Mouse (Mus musculus): Measurements from ENCODE around the gene Dpy19l2. TPM values are rescaled to one million over a fixed set of nuclear protein-coding genes. Genes with fewer than 3 reads are reported as not detected.
A peak's percentile ranks its signal among the peaks of the same experiment; 100 is the strongest.
"Not testable (repeated sequence)": the region's sequence is repeated elsewhere in the genome, so short reads cannot be mapped to it uniquely, and the experiment has no call there.

Dpy19l2 gene
- polyA plus RNA-seq (2012; rRNA removed), result 0.23 and 0.26 TPM in 2 replicates

DNA sequence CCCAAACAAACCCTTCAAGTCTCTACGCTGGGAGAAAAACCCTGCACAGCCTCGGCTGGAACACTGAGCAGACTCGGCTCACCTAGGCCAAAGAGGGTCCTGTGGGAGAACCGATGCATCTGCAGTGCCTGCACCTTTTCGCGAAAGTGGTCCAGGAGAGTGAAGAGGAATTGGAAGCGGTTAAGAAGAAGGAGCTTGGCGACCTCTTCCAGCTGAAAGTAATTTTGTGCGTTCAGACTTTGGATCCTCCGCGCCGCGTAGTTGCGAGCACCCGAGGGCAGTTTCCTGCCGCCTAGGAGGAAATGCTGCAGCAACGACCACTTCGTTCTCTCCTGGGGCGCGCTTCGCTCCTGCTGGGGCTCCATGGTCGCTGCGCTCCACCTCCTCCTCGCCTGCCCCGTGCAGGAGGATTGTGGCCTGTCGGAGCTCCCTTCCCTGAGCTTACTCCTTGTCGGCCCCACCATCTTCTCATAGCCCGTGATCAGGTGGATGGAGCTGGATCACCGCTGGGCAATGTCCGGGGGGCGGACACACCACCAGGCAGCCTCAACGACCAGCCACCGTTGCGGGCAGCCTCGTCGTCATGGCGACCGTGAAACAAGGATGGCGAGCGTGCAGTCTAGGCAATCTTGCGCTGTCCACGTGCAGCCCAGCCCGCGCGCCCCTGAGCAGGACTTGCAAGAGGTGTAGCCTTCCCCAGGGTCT lies at the start of gene Dpy19l2:
Gene Dpy19l2 (minus strand): TSS at position 594 of the 705 bp plus-strand sequence.
- TF ChIP-seq CTCF (IDR thresholded peaks at IDR 0.05; ENCODE audit: borderline replicate concordance, extremely low read depth, insufficient read depth, insufficient read length) (no peak), POLR2A (IDR thresholded peaks at IDR 0.05; ENCODE audit: borderline replicate concordance, extremely low read depth, insufficient read depth, insufficient read length, poor library complexity, severe bottlenecking) (no peak)
- DNase-seq (ENCODE audit: low read depth), result peak; percentile 83

DNA sequence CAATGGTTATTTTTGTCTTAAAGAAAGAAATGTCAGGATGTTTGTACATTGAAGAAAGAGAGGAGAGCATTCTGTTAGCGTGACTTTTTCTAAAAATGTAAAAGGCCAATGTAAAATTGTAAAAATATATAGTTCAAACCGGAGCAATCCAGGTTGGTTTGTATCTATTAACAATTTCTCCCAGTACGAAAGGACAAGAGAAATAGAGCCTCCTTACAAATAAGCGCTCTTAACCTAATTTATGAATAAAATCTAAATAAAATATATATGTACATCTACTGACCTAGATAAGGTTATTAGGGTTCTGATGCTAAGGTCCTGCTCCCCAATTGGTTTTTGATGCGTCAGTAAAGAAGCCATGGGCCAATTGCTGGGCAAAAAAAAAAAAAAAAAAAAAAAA lies 48.9 kb upstream of the Dpy19l2 start:
- TF ChIP-seq POLR2A (IDR thresholded peaks at IDR 0.05; ENCODE audit: borderline replicate concordance, extremely low read depth, insufficient read depth, insufficient read length, poor library complexity, severe bottlenecking) (no peak), CTCF (IDR thresholded peaks at IDR 0.05; ENCODE audit: borderline replicate concordance, extremely low read depth, insufficient read depth, insufficient read length) (no peak)
- no peak for DNase-seq (ENCODE audit: low read depth)

DNA sequence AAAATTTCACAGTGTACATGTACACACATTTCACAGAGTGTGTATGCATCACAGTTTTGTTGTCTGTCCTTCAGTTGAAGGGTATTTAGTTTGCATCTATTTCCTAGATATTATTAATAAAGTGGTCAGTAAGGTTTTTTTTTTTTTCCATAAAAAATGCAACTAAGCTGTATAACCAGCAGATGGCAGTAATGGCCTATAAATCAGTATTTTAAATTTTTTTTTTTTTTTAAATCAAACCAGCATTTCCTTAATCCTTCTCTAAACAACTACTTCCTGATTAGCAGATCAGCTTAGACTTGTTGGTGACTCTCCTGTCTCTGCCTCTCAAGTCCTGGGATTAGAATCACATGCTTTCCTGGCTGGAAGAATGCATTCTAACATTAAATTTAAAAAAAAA lies 5.2 kb upstream of the Dpy19l2 start:
- TF ChIP-seq CTCF (IDR thresholded peaks at IDR 0.05; ENCODE audit: borderline replicate concordance, extremely low read depth, insufficient read depth, insufficient read length) (no peak), POLR2A (IDR thresholded peaks at IDR 0.05; ENCODE audit: borderline replicate concordance, extremely low read depth, insufficient read depth, insufficient read length, poor library complexity, severe bottlenecking) (no peak)
- DNase-seq (ENCODE audit: low read depth), result peak; percentile 49

DNA sequence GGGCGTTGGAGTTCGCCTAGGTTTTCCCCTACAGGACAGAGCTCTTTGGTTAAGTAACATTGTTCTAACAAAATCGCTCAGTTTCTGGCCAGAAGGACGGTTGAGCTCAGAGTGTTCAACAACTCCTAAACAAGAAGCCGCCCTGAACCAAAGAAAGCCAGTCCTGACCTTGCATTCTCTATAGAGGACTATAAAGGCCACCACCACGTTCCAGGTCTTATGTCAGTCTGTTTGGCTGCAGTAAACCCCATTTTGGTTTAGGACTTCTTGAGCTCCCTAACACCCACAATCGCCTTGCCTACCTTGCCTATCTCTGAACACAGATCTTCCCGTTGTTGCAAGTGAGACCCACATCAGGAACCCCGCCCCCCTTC lies 299 bp upstream of the Dpy19l2 start:
- TF ChIP-seq POLR2A (IDR thresholded peaks at IDR 0.05; ENCODE audit: borderline replicate concordance, extremely low read depth, insufficient read depth, insufficient read length, poor library complexity, severe bottlenecking) (no peak), CTCF (IDR thresholded peaks at IDR 0.05; ENCODE audit: borderline replicate concordance, extremely low read depth, insufficient read depth, insufficient read length) (no peak)
- DNase-seq (ENCODE audit: low read depth), result no peak

DNA sequence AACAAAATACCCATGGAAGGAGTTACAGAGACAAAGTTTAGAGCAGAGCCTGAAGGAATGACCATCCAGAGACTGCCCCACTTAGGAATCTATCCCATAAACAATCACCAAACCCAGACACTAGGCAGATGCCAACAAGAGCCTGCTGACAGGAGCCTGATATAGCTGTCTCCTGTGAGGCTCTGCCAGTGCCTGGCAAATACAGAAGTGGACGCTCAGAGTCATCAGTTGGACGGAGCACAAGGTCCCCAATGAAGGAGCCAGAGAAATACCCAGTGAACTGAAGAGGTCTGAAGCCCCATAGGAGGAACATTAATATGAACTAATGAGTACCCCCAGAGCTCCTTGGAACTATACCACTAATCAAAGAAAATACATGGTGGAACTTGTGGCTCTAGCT lies 58.8 kb downstream of the Dpy19l2 start:
- DNase-seq (ENCODE audit: low read depth), result not testable (repeated sequence)

DNA sequence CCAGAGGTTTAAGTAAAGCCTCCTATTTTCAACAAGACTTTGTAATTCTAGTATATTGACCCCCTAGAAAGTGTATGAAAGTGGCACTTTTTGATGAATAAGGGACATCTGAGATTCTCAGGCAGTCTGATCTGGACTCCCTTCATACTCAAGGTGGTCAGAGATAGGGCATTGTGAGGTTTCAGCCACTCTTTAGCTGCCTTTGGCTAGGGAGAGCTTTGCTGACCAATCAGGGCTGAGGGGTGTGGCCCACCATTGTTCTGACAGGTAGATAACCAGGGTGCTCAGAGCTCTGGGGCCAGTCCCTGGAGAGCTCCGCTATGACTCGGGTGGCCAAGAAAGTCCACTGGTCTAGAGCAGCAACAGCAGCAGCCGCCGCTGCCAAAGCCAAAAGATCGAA lies 71.2 kb downstream of the Dpy19l2 start, which contains the start of gene Cypt4:
Gene Cypt4 (plus strand): TSS at position 301 of the 400 bp plus-strand sequence.
- DNase-seq (ENCODE audit: low read depth), result no peak
- TF ChIP-seq POLR2A (IDR thresholded peaks at IDR 0.05; ENCODE audit: borderline replicate concordance, extremely low read depth, insufficient read depth, insufficient read length, poor library complexity, severe bottlenecking) (no peak), CTCF (IDR thresholded peaks at IDR 0.05; ENCODE audit: borderline replicate concordance, extremely low read depth, insufficient read depth, insufficient read length) (no peak)

DNA sequence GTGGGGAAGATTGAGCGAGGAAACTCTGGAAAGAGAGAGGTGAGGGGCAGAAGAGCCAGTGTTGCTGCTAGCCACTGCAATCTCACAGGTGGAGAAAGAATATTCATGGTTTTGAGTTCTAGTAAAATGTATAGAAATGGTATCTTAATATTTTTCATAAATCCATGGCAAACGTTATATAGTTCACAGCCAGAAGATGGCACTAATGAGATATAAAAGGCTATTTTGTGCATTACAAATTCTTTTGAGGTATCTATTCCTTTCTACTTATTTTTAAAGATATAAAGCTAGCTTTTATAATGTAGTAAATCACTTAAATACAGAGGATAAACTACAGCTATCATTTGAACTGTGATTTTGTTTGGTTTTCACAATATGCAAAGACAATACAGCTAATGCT lies 157.9 kb downstream of the Dpy19l2 start:
- TF ChIP-seq POLR2A (IDR thresholded peaks at IDR 0.05; ENCODE audit: borderline replicate concordance, extremely low read depth, insufficient read depth, insufficient read length, poor library complexity, severe bottlenecking) (no peak), CTCF (IDR thresholded peaks at IDR 0.05; ENCODE audit: borderline replicate concordance, extremely low read depth, insufficient read depth, insufficient read length) (no peak)
- peak; percentile 24 for DNase-seq (ENCODE audit: low read depth)

DNA sequence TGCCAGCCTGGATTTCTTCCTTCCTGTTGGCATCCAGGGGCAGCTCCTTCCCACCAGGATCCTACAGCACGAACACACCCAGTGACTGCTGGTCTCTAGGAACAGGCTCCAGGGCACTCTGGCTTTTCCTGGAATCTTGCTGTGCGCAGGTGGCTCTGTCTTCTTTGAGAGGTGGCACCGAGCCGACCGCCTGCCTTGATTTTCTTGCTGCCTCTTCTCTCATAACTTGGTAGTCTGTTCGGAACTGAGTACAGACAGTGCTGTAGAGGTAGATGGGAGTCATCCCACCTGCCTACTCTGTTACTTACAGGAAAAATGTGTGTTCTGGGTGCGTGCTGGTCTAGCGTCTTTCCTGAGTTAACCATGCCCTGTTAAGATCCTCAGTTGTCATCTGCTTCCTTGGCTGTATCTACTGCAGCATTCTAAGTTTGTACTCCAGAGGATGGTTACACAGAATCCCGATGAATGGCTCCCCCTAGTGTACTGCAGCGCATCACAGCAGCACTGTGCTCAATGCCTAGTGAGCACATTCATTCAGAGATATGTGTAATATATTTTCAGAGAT lies 179.4 kb downstream of the Dpy19l2 start:
- peak; percentile 87 for DNase-seq (ENCODE audit: low read depth)
- TF ChIP-seq CTCF (IDR thresholded peaks at IDR 0.05; ENCODE audit: borderline replicate concordance, extremely low read depth, insufficient read depth, insufficient read length) (peak; percentile 89), POLR2A (IDR thresholded peaks at IDR 0.05; ENCODE audit: borderline replicate concordance, extremely low read depth, insufficient read depth, insufficient read length, poor library complexity, severe bottlenecking) (no peak)

DNA sequence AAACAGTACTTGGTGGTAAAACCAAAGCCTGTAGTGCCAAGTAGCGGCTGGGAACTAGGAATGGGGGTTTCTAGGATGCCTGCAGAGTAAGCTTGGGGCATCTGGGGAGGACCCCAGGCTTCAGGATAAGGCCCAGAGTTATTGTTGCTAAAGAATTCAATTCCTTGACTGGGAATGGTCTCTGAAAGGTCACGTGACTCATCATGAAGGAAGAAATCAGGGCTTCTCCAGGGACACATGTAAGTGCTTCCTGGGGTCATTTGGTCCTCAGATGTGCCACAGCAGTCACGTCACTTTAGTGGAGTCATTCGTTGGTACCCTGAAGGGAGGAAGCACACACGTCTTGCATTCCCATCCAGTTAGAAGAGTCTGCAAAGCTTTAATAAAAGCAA lies 182.0 kb downstream of the Dpy19l2 start:
- DNase-seq (ENCODE audit: low read depth), result no peak
- TF ChIP-seq CTCF (IDR thresholded peaks at IDR 0.05; ENCODE audit: borderline replicate concordance, extremely low read depth, insufficient read depth, insufficient read length) (no peak), POLR2A (IDR thresholded peaks at IDR 0.05; ENCODE audit: borderline replicate concordance, extremely low read depth, insufficient read depth, insufficient read length, poor library complexity, severe bottlenecking) (no peak)

DNA sequence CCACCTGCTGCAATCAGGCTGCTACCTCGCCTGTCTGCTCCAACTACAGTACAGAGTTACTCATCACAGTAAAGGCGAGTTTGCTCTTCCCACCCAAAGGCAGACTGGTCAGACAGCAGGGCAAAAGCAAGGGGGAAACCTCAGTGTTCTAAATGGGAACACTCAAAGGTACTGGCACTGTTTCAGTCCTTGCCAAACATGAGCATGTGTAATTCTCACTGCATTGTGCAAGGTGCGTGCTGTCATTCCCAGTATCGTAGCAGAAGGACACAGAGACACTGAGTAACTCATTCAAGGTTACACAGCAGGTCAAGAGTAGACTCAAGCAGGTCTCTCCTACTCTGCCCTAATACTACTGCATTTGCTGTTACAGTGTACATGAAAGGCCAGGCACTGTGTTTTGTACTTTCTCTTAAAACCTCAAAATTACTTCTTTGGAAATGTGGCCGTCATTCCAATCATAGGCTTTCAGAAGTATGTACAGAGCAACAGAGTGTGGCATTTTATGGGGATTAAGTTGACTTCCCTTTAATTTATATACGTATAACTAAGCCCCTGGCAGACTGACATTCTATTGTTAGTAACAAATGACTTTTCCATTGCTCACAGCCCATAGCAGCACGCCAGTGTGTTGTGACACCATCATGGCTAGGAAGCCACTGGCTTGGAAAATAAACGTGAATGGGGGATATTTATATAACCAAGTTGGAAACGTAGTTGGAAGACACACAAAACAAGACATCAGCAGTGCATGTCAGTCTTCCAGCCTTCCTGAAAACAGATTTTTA lies 182.6 kb downstream of the Dpy19l2 start:
- TF ChIP-seq POLR2A (IDR thresholded peaks at IDR 0.05; ENCODE audit: borderline replicate concordance, extremely low read depth, insufficient read depth, insufficient read length, poor library complexity, severe bottlenecking) (no peak), CTCF (IDR thresholded peaks at IDR 0.05; ENCODE audit: borderline replicate concordance, extremely low read depth, insufficient read depth, insufficient read length) (no peak)
- no peak for DNase-seq (ENCODE audit: low read depth)

DNA sequence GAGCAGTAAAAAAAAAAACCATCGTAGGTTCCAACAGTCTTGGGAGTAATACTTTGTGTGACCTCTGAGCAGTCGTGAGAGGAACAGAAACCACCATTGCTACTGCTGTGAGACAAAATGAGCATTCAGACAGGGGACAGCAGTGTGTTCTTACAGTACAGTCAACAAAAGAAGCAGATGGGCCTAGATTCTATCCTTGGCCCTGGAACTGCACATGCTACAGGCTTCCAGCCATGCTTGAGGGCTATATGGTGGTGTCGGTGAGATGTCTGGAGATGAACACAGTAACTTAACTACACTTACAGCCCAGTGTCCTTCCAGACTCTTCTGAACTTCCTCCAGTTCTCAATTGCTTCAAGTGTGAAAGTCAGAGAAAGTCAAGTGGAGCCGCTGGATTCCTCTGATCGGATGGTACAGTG lies 184.0 kb downstream of the Dpy19l2 start:
- TF ChIP-seq POLR2A (IDR thresholded peaks at IDR 0.05; ENCODE audit: borderline replicate concordance, extremely low read depth, insufficient read depth, insufficient read length, poor library complexity, severe bottlenecking) (no peak), CTCF (IDR thresholded peaks at IDR 0.05; ENCODE audit: borderline replicate concordance, extremely low read depth, insufficient read depth, insufficient read length) (no peak)
- no peak for DNase-seq (ENCODE audit: low read depth)

Data from brain, embryonic 14.5 days (tissue).